Mouse (Mus musculus) embryo, embryonic 10.5 days (tissue): ENCODE data around the gene Rev3l.
A peak's percentile ranks its signal among the peaks of the same experiment; 100 is the strongest.

Experiments
- DNase-seq: peaks from one replicate; pipeline ENCODE4 v3.0.0-alpha.2; 2015; ENCODE audit warnings: low spot score

Rev3l gene

DNA sequence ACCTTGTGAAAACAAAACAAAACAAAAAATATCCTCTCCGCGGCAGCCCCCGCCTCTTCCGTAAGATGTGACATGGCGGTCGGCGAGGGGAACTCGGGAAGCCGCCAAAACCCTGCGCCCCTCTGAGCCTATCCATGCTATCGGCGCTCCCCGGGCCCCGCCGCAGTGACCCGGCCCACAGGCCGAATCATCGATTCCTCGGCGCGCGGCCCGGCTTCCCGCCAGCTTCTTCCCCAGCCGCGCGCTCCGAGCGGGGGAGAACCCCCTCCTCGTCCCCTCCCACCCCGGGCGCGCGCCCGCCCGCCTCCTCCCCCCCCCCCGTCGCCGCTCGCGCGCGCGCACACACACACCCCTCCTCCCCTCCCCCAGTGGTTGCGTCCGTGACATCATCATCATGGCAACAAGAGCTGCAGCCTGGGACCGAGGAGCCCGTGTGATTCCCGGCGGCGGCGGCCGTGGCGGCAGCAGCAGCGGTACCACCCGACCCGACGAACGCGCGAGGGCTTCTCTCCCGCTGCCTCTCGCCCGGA, at the start of gene Rev3l:
Gene Rev3l (plus strand): TSS at position 383 of the 530 bp plus-strand sequence.
- DNase-seq: peak; percentile 93

DNA sequence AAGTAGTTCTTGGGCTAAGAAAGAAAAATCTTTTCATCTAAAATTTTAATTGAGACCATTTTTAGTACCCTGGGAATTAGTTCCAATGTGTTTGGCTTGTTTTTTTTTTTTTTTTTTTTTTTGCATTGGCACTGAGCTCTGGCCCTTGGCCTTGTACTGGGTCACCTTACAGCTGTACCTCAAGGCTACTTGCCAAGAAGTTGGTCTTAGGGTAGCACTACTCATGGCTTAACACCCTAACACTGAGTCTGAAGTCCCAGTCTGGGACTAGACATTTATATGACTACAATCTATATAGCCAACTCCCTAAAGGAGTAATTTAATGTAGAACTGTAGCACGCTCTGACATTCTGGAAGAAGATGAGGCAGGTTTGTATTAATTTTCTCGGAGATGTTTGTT, 49.4 kb upstream of the Rev3l start:
- no peak for DNase-seq

DNA sequence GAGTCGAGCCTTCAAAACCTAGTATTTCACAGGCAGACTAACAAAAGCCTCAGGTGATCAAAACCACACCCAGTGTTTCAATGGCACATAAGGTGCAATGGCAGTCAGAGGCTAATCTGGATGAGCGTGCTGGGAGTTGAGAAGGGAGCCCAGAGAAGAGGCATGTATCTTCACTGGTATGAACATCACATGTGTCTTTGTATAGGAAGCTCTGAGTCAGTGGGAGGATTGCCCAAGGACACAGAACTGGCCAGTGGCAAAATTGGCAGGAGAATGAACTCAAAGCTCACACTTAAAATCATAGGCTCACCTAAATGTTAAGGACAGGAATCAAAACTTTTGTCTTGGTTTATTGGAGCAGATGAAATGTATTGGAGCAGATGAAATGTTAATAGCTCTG, 48.4 kb upstream of the Rev3l start:
- no peak for DNase-seq

DNA sequence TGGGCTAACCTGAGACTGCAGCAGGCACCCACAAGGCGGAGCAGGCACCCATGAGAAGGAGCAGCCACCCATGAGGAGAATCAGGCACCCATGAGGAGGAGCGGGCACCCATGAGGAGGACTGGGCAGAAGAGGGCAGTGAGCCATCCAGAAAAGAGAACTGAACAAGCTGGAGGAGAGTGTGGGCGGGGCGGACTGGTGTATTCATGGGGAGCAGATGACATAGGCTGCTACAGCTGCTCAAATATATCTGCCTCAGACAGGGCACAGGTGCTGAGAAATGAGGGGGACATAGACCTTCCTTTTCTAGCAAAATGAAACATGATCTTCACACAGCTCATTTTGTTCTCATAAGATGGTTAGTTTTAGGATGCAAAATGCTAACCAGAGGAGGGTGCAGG, 45.1 kb upstream of the Rev3l start:
- no peak for DNase-seq

DNA sequence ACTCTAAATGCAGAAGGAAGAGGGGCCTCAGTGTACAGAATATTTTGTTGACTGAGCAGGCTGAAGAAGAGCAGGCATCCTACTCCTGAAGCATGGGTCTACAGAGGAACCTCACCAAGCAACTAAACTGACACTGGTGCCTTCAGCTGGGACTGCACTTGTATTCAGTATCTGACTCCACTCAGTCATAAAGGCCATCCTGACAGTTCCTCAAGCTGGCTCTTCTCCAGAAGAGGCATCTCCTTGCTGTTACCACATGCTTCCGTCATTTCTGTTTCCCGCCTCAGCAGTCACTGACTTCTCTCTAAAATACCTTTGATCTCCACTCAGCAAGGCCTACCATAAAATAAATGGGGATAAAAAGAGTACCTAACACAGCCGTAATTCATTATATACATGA, 44.1 kb upstream of the Rev3l start:
- no peak for DNase-seq

DNA sequence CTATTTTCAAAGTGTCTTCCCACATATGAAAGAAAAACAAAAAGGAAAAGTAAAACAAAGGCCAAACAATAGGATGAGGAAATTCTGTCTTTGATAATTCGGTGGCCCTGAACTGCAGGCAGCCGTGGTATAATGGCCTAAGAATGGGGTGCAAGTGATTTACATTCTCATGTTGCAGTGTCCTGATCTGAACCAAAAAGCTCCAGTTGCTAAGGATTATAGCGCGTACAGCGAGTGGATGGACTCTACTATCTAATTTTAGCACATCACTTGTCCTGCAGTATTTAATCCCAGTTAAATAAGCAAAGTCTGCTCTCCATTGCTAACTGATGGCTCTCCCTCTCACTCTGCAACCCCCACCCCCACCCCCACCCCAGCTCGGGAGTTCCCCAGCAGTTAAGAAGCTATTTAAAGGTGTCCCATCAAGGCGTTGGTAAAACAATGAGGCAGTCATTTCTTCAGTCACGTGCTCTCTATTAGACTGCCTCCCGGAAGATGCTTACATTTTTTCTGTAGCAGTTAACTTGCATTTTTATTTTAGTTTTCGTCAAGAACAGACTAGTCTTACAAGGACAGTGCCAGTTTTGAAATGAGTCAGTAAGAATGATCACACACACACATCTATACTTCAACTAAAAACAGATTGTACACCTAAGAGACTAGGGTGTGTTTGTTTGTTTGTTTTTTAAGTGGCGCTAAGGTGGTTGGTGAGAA, 40.4 kb upstream of the Rev3l start:
- DNase-seq: no peak

DNA sequence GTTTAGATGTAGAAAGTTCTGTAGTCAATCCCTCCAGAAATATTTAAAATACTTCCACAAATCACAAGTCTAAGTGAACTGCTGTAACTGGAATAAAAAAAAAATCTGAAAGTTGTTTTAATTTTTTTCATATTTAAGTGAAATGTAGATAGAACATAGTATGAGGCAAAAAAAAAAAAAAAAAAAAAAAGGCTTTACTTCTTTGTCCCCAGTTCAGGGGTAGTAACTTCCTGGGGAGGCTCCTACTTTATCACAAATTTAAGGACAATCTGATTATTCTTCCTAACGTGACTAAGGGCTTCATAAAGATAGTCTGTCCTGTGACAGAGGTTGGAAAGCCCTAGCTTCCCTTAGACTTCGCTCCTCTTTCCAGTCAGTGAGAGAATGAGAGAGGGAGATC, 39.8 kb upstream of the Rev3l start:
- no peak for DNase-seq

DNA sequence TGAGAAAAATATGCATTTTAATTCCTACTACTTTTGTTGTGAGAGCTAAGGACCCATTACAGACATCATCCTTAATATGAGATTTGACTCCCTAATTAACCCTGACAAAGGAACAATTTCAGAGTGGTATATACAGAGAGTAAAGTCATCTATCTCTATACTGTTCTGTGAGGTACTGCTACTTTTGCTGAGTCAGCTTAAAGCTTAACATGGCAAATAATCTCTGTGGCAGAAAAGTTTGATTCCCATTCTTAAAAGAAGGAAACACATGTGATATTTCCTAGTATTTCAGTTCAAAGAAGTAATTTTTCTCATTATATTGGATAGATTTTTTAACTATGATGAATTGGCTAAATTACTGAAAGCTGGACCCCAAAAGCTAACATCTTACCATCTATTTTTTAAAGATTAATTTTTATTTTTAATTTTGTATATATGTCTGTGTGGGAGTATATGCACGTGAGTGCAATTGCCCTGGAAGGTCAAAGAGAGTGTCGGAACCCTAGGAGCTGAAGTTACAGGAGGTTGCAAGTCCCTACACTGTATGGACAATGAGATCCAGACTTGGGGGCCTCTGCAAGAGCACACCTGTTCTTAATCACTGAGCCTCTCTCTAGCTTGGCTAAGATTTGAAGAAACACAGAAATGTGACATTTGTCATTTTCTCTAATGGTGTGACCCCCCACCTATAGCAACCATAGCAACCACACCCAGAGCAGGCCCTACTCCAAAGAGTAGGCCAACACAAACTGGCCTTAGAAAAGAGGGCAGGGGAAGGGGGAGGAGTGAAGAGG, 24.0 kb upstream of the Rev3l start:
- peak; percentile 52 for DNase-seq

DNA sequence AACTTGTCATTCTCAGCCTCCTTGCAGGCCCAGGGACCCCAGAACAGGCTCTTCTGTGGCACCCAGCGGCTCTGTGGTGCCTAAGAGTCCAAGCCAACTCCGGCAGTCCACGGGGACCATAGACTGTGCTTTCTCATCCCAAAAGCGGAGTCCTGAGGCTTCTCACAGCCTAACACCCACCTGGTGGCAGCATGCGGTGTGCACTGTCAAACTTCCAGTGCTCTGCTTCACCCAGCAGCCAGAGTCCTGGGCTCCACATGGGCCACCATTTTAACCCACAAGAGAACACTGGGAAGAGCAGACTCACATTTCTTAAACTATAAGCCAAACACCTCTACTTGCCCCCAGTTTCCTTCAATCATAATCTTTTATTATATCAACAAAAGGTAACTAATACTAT, 15.0 kb upstream of the Rev3l start:
- DNase-seq: no peak

DNA sequence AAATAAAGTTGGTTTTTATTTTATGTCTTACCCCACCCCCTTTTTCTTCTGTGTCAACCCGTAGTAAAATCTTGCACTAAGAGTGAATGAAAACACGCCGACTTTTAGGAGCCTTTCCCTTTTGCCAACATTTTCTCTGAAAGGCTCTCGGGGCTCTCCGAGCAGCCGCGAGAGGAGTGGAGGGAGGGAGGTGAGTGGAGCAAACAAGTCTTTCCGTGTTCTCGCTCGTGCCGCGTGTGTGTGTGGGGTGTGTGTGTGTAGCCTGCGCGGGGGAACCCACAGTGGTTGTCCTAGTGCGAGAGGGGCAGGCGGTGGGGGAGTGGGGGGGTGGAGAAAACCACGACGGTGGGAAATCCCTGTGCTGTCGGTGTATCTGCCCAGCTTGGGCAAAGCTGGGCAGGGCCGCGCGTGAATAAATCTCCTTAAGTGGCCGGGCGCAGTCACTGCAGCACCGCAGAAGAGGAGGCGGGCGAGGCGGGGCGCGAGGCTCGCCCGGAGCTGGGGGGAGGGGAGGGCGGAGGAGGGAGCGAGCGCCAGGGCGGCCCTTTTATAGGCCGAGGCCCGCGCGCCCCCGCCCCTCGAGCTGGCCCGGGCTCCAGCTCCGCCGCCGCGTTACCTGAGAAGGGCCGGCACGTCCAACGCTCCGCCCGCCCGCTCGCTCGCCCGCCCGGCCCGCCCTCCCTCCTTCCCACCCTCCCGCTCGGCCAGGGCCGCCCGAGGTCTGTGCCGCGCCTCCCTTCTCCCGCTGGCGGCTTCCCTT, 762 bp upstream of the Rev3l start:
- DNase-seq: peak; percentile 96

DNA sequence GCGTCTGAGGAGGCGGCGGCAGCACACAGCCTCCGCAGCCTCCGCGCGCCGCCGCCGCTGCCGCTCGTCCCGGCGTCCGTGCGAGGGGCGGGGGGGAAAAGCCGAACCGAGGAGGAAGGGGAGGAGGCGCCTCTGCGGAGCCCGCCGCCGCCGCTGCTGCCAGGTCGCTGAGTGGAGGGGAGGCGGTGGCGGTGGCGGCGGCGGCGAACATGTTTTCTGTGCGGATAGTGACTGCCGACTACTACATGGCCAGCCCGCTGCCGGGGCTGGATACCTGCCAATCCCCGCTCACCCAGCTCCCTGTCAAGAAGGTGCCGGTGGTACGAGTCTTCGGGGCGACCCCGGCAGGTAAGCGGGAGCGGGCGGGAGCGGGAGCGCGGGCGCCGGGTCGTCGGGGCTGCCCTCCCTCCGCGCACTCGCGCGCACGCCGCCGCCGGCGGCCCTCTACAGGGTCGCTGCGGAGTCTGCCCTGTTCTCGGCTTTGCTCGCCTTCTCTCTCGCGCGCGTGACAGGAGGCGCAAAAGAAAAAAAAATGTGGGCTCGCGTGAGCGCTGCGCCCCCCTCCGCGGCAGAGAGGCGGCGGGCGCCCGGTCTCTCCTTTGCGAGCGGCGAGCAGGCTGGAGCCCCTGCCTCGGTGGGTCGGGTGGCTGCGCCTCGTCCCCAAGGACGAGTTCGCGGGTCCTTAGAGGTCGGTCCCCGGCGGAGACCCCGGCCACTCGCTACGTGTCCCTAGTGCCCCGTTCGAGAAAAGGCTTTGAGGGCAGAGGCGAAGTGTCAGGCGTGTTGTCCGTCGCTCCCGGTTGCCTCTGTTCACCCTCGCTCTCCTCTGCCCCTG, 565 bp downstream of the Rev3l start:
- DNase-seq: peak; percentile 82

DNA sequence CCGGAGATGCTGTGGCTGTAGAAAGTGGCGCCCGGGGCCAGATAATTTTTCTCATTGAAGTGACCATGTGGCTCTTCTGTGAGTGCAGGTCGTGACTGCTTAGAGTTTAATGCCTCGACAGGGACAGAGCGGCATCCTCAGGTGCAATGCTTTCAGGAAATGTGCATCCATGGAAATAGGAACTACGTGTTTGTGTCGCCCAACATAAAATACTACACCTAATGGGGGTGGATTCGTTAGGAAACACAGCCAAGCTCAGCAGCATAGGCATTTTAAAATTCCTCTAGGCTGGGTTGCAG, 1.1 kb downstream of the Rev3l start:
- DNase-seq: no peak

DNA sequence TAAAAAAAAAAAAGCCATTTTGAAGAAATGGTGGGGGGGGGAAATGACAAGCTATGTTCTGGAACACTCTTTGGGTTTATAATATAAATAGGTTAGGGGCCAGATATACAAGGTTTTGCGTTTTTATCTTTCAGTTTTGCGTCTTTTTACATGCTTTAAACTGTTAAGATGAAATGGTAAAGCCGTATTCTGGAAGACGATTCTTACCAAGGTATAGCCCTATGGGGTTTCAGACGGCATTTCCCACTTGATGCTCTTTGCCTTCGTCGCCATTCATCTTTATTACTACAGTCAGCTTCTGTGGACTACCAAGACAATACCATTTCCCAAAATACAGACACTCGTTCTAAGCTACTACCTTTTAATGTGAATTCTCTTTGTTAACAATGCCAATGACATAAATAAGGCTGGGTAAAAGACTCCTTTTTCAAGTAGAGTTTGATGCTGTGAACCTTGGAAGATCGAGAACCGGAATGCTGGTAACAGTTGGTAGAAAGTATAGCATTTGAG, 1.6 kb downstream of the Rev3l start:
- DNase-seq: peak; percentile 47

DNA sequence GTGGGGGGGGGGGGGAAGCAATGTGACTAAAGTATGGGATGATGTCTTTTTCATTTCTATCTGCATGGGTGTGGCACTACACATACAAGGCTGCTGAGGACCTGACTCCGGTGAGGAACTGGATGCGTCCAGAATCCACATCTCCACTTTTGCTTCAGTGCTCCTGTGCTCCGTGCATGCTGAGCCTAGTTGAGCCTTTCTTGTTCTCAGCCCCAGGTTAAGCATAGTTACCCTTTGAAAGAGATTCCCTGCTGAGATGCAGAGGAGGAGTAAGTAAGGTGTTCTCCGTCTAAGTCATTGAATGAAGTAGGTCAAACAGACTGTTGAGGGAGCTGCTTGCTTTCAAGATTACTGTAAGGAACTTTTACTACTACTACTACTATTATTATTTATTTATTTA, 4.3 kb downstream of the Rev3l start:
- DNase-seq: no peak

DNA sequence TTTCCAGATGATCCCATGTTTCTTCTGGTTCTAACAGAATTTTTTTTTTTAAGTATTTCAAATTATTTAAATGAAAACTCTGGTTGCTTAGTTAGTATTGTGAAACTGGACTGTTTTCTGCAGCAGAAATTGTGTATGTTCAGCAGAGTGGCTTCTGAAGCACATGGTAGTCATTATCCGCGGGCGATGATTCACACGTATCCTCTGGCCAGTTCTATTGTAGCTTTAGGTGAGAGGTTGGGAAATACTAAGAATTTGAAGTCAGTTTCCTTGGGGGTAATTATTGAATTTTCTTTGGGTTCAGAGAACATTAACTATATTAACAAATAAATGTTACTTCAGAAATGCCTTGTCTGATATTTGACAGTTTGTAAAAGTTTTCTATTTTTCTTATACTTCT, 10.1 kb downstream of the Rev3l start:
- DNase-seq: peak; percentile 29

DNA sequence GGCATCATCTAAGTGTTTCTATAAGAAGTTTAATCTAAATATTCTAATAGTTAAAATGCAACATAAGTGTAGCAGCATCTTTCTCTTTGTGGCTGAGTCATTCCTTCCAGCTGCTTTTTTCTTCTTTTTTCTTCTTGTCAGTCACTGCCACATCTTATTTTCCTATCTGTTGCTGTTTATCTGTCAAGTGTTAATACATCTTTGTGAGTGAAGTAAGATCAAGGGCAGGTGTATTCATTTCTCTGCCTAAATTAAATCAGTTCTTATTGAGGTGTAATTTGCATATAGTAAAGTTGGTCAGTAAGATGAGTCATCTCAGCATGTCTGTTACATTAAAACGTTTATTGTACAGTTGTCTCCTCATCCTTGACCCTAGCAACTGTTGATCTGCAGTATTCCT, 32.8 kb downstream of the Rev3l start:
- no peak for DNase-seq

DNA sequence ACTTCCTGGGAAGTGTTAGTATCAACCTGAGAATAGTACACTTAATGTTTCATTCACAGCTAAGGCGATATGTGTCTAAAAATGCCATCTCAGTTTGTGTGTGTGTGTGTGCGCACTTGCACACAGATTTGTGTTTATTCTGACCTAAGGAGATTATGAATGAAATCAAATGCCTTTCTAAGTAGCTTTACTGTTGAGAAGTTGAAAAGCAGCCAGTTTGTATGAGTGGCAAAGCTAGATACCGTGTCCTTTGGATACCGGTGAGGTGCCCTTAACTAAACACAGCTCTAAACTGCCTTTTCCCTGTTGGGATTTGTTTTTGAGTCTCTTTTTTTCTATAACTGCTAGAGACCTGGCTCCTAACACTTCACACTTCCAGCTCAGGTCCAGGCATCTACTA, 34.8 kb downstream of the Rev3l start:
- no peak for DNase-seq

DNA sequence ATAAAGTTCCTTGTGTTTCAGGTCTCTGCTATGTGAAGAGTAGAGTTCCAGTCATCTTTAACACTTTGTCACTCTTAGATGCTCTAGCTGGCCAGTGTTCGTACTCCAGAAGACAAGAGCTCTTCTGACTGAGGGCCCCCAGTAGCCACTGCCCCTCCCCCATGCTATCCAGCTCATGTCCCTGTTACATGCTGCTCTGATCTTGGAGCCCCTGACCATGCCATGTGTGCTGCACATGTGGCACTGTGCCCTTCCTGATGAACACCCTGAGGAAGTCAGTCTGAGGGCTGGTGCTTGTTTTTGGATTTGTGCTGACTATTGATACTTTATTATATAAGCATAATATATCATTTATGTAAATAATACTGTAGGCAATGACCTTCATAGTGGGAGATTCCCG, 40.3 kb downstream of the Rev3l start:
- DNase-seq: no peak

DNA sequence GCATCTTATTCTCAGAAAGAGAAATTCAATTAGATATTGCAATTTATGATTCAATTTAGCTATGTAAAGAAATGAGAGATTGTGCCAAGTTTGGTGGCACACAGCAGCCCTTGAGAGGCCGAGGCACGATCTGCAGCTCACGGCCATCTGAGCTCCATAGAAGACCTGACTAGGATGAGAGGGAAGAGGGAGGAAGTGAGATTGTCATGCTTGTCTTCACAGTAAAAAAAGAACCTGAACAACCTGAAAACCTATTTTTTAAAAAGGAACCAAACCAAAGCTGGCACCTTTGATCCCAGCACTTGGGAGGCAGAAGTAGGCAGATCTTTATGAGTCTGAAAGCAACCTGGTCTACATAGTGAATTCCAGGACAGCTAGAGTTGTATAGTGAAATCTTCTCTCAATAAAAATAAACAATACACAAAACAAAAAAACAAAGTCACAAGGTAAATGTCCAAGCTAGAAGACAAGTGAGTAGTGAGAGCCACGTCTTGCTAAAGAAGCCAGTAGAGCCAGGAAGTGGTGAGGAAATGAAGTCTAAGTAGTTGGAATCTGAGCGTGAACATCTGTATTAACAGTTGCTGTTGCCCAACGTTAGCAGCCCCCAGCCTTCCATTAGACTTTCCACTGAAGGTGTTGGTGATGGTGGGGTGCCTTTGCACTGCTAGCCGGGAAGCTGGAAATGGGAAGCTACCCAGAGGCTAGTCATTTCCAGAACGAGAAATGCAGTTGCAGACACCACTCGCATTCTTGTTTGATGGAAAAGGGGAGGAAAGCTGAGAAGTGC, 42.2 kb downstream of the Rev3l start:
- DNase-seq: no peak

DNA sequence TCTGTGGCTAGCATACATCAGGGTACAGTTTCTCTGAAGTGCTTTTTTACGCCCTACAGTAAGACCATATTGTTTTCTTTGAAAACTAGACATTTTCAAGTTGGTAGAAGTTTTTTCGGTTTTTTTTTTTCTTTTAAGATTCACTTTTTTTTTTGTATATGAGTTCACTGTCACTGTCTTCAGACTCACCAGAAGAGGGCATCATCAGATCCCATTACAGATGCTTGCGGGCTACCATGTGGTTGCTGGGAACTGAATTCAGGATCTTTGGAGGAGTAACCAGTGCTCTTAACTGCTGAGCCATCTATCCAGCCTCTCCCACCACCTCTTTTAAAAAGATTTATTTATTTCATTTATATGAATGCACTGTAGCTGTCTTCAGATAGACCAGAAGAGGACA, 45.0 kb downstream of the Rev3l start:
- DNase-seq: no peak

DNA sequence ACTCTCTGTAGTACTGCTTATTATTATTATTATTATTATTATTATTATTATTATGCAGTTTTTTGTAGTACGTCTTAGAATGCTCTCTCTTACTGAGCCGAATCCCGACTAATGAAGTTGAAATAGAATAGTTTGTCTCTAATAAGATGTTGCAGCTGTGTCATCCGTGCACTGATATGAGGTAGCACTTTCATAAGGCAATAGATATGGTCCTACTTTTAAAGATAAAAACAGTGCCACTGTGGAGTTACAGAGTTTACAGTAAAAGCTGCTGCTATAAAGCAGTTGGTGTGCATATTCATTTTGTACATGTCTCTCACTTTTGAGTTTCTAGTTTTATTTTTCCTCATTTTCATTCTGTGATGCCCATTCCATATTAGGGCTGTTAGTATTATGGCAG, 46.4 kb downstream of the Rev3l start:
- DNase-seq: no peak
